Mouse (Mus musculus): ENCODE measurements around the gene Dlst.

Dlst gene

GRCm38 (mm10) chr12:85110698-85111592, at the start of gene Dlst, which contains the start of gene Prox2:
Gene Dlst (plus strand): TSS chr12:85110833.
Gene Prox2 (minus strand): TSS chr12:85110759.
- peak; percentile 76 to 90 for DNase-seq (ENCODE audit: low spot score in 2 of 2)

DNA sequence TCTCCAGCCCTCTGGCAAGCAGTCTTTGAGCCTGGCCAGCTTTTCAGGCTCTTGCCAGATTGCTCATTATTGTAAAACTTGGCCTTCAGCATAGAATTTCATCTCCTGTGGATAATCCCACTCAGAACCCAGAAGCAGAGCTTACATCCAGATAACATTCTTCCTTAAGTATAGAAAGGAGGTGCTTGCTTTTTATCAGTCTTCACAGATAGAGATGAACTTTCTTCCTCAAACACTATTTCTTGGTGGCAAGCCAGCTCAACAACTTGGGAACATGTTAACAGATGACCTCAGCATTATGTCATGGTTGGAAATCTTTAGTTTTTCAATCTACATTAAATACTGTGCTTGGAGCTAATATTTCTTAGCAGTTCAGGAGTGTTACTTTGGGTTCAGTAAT, 39.6 kb upstream of the Dlst start:
- DNase-seq (ENCODE audit: low spot score in 2 of 2) = no peak

- no peak for DNase-seq (ENCODE audit: low spot score in 2 of 2)
These were observed 33.5 kb upstream of the Dlst start for GRCm38 (mm10) chr12:85077100-85077499.

DNA sequence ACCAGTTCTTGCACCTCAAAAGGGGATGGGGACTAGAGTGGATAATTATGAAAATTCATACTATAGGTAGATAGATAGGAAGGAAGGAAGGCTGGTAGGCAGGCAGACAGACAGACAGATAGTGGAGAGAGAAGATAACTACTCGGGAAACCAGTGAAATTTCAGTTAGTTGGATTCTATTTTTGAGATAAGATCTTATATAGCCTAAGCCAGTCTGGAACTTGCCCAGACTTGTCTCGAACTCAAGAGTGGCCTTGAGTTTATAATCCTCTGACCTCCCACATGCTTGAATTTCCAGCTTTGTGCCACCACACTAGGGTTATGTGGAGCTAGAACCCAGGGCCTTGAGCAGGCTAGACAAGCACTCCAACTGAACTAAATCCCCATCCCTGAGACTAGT, 26.4 kb upstream of the Dlst start:
- no peak for DNase-seq (ENCODE audit: low spot score in 2 of 2)

DNA sequence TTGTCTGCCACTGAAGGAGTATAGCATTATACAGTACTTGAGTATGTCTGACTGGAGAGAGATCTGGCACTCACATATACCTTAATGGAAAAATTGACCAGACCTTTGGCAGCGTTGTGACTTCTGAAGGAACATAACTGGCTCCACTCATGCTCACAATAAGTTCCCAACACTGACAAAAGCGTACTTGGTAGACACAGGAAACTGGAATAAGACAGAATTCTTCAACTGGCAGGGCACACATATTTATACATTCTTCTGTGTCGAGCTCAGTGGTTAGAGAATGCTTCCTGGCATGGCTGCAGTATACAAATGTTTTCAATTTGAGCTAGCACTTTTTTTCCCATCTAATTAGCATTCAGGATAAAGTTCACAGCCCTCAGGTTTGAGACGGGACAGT, 25.7 kb upstream of the Dlst start:
- DNase-seq (ENCODE audit: low spot score in 2 of 2) = no peak

- no peak for DNase-seq (ENCODE audit: low spot score in 2 of 2)
These were observed 22.8 kb upstream of the Dlst start for GRCm38 (mm10) chr12:85087845-85088244.

GRCm38 (mm10) chr12:85091190-85091589, 19.4 kb upstream of the Dlst start:
- no peak for DNase-seq (ENCODE audit: low spot score in 2 of 2)

DNA sequence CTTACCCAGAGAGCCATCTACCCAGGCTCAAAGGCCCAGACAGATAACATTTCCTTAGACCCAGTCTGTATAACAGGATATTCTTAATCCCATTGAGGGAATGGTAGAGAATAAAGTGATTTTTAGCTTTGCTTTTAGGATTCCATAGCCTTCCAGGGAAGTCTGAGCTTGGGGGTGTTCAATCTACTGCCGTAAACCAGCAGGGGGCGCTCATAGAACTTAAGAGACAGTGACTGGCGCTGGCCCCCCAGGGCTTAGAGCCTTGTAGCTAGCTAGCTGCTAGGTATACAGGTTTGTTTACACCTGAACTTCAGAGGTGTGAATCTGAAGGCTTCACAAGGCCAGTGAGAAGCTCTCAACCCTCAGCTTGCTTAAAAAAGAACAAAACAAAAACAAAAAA, 18.4 kb upstream of the Dlst start:
- DNase-seq (ENCODE audit: low spot score in 2 of 2) = peak in 1 of 2 experiments; percentile 46

- peak in 1 of 2 experiments; percentile 28 for DNase-seq (ENCODE audit: low spot score in 2 of 2)
These were observed 16.6 kb upstream of the Dlst start for GRCm38 (mm10) chr12:85094010-85094409.

DNA sequence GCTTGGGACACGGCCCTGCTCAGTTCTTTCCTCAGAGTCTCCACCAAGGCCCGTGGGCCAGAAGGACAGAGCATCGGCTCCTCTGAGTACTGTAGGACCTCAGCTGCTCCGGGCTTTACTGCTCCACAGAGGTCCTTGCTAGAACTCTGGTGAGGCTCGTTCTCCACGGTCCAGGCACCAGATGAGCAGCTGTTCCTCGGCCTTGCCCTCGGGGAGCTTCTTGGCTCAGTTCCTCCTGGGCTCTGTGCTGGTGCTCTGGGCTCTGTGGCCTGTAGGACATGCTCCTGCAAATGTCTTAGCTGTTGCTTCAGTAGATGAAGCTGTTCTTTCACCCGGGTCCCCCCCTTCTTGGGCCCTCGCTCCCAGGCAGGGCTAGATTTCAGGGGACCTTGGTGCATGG, 15.9 kb upstream of the Dlst start:
- no peak for DNase-seq (ENCODE audit: low spot score in 2 of 2)

GRCm38 (mm10) chr12:85095146-85095545, 15.5 kb upstream of the Dlst start:
- no peak for DNase-seq (ENCODE audit: low spot score in 2 of 2)

DNA sequence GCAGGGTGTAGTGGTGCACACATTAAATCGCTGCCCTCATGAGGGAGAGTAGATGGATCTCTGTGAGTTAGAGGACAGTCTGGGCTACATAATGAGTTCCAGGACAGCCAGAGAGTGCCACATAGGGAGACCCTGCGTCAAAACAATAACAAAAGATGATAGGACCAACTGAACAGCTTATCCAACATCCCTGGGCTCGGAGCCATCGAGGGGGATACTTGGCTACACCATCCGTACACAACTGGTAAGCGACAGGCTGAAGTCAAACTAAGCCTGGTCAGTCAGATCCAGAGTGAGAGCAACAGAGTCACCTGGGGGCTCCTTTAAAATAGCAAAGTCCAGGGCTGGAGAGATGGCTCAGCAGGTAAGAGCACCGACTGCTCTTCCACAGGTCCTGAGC, 14.8 kb upstream of the Dlst start:
- DNase-seq (ENCODE audit: low spot score in 2 of 2) = no peak

DNA sequence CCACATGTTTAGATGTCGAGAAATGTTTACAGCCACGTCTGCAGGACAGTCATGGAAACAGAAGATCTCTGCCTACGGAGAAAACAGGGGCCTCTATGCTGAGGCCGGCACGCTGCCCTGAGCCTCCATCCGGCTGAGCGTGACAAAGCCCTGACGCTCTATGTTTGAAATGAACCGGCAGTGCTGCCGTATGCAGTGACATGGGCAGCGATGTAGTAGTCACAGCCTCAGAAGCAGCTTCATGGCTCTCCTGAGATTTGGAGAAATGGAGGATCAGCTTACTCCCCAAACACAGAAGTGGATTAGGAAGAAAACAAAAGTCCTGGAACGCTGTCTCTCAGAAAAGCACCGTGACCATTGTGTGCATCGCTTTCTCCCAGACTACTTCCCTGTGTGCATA, 9.6 kb upstream of the Dlst start:
- DNase-seq (ENCODE audit: low spot score in 2 of 2) = no peak

GRCm38 (mm10) chr12:85101521-85102106, 9.0 kb upstream of the Dlst start:
- no peak for DNase-seq (ENCODE audit: low spot score in 2 of 2)

- DNase-seq (ENCODE audit: low spot score in 2 of 2) = no peak
These were observed 7.5 kb upstream of the Dlst start for GRCm38 (mm10) chr12:85103096-85103495.

DNA sequence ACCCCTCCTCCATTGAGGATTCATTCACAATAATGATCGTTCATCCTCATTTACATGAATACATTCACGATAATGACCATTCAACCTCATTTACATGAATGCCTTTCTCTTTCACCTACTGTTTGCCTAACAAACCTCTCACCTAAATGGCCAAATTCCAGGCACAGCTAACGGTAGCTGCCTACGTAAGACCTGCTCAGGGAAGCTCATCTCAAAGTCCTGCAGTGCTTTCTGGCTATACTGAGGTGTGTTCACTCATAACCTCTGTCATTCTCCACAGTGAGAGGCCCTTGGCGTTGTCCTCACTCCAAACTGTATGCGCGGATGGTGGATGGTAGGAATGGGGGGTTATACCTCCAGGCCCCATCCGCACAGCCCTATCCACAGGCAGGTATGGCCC, 5.8 kb upstream of the Dlst start:
- DNase-seq (ENCODE audit: low spot score in 2 of 2) = no peak

DNA sequence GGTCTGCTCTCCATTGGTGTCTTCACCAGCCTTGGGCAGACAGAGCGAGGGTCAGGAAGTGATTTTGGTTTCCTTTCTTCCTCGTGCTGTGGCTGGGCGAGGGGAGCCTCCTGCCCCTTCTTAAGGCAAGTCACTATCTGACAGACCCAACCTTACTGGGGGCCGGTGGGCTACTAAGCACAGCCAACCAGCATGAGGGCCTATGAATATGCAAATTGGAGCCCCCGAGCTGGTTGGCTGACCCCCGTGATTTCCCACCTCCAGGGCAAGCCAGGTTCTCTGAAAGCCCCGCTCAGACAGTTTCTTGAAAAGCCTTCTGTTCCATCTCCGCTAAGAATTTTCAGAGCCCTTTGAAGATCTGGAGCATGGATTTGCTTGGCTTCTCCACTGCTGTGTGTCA, 4.3 kb upstream of the Dlst start:
- DNase-seq (ENCODE audit: low spot score in 2 of 2) = no peak

DNA sequence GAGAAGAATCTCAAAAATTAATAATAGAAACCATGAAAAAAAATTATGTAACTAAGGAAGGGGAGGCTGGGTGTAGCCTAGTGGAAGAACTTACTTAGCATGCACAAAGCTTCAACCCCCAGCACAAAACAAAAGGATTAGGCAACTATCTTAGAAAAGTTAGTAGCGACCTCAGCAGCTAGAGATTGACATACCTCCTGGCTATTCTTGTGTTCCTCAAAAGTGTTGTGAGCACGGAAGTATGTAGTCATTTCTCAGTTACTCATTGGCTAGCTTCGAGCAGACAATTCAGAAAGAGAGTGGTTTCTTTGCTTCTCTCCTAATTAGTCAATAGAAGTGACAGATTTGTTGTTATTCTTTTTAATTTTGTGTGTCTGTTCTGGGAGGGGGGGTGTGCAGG, 2.0 kb upstream of the Dlst start:
- DNase-seq (ENCODE audit: low spot score in 2 of 2) = no peak

GRCm38 (mm10) chr12:85109426-85109825, 1.2 kb upstream of the Dlst start:
- DNase-seq (ENCODE audit: low spot score in 2 of 2) = no peak

GRCm38 (mm10) chr12:85110011-85110697, 479 bp upstream of the Dlst start:
- no peak for DNase-seq (ENCODE audit: low spot score in 2 of 2)

GRCm38 (mm10) chr12:85112550-85113251, 2.1 kb downstream of the Dlst start:
- no peak for DNase-seq (ENCODE audit: low spot score in 2 of 2)

- no peak for DNase-seq (ENCODE audit: low spot score in 2 of 2)
These were observed 2.7 kb downstream of the Dlst start for GRCm38 (mm10) chr12:85113337-85113736.

Data from urinary bladder, adult 18-20 months (tissue).